Mouse (Mus musculus): ENCODE data around the gene Rps6kb1. TPM values are rescaled to one million over a fixed set of nuclear protein-coding genes. Genes with fewer than 3 reads are reported as not detected.

Rps6kb1 gene
- total and polyA plus RNA-seq, 3 experiments: 45.2 to 110 (median 76.9) TPM

- TF ChIP-seq ZMIZ1 (IDR thresholded peaks at IDR 0.05; ENCODE audit: low read depth, low read length) (peak; percentile 33; the same call in 1 of the 2 replicates), HCFC1 (IDR thresholded peaks at IDR 0.05; ENCODE audit: low read depth, low read length) (no peak), TCF12 (IDR thresholded peaks at IDR 0.05; ENCODE audit: low read depth, low read length) (no peak), RCOR1 (conservative IDR thresholded peaks at IDR 0.05; ENCODE audit: low read depth, low read length) (no peak), ZKSCAN1 (IDR thresholded peaks at IDR 0.05; ENCODE audit: borderline replicate concordance, low read depth, low read length) (no peak), SMC3 (IDR thresholded peaks at IDR 0.05; ENCODE audit: low read depth, low read length) (no peak), MAZ (IDR thresholded peaks at IDR 0.05; ENCODE audit: low read depth, low read length) (0 out of 2 replicates have a peak, but pooled peaks have one; percentile 13), JUN (IDR thresholded peaks at IDR 0.05; ENCODE audit: insufficient read depth, low read depth, low read length) (no peak; the same call in 1 of the 2 replicates), POLR2A (IDR thresholded peaks at IDR 0.05; ENCODE audit: low read depth, low read length) (no peak), CHD1 (IDR thresholded peaks at IDR 0.05; ENCODE audit: low read depth, low read length) (peak; percentile 94; the same call in 1 of the 2 replicates), EP300 (IDR thresholded peaks at IDR 0.05; ENCODE audit: low read length) (no peak), NELFE (IDR thresholded peaks at IDR 0.05; ENCODE audit: low read depth, low read length) (no peak), MEF2A (IDR thresholded peaks at IDR 0.05; ENCODE audit: borderline replicate concordance, low read depth, low read length) (no peak), USF1 (IDR thresholded peaks at IDR 0.05; ENCODE audit: low read depth, low read length) (no peak), NRF1 (IDR thresholded peaks at IDR 0.05; ENCODE audit: low read depth, low read length) (no peak), BHLHE40 (IDR thresholded peaks at IDR 0.05; ENCODE audit: low read depth, low read length) (no peak), RAD21 (IDR thresholded peaks at IDR 0.05; ENCODE audit: low read depth, low read length) (no peak), POLR2AphosphoS2 (IDR thresholded peaks at IDR 0.05; ENCODE audit: low read depth, low read length) (peak; percentile 4; the same call in 1 of the 2 replicates), UBTF (IDR thresholded peaks at IDR 0.05; ENCODE audit: low read depth, low read length) (no peak), CTCF (conservative IDR thresholded peaks at IDR 0.05 in 1 of 2, IDR thresholded peaks at IDR 0.05 in 1 of 2; ENCODE audit: low read depth in 2 of 2, low read length in 2 of 2) (no peak), E2F4 (IDR thresholded peaks at IDR 0.05; ENCODE audit: insufficient replicate concordance, low read depth, low read length) (no peak)
Measured at GRCm38 (mm10) chr11:86583313-86583825, 38.8 kb upstream of the Rps6kb1 start (continued).

- Histone ChIP-seq H3K79me2 (replicated peaks; ENCODE audit: control insufficient read depth, extremely low read depth, insufficient read depth, poor library complexity, severe bottlenecking) (peaks cover 25% of the 10 kb centered on the region), H3K4me2 (ENCODE audit: insufficient read depth, low read depth, poor library complexity, severe bottlenecking) (peak overlapping the region; percentile 86), H3K36me3 (replicated peaks in 1 of 2; ENCODE audit: control insufficient read depth in 1 of 2, insufficient read depth in 1 of 2, low read length in 1 of 2) (peaks cover 3 to 10% of the 10 kb centered on the region in 2 experiments), H3K9ac (ENCODE audit: insufficient read depth, low read depth) (peak overlapping the region; percentile 99), H3K27ac (ENCODE audit: insufficient read depth, low read depth) (peak overlapping the region; percentile 93), H3K9me3 (replicated peaks; ENCODE audit: low read length) (no peaks in the 10 kb centered on the region), H3K4me1 (ENCODE audit: control insufficient read depth in 1 of 2, insufficient read depth in 2 of 2) (peaks cover 14 to 56% of the 10 kb centered on the region in 2 experiments), H3K4me3 (replicated peaks in 1 of 3; ENCODE audit: low read depth in 2 of 3, low read length in 2 of 3, poor library complexity in 1 of 3) (peak overlapping the region; percentile 15 to 81 (median 76)), H3K27me3 (replicated peaks) (no peaks in the 10 kb centered on the region)
- in situ Hi-C loops (cut with MboI; ENCODE audit: low pct_ligation_motif_present, low pct_unique_long_range_greater_than_20kb, low sequenced_read_pairs): loop anchor here (5.0 kb wide), 1 partner anchor 40 kb away; no protein-coding TSS in a partner anchor
- no peak for DNase-seq (ENCODE audit: extremely low read depth)
- dilution Hi-C loops (cut with MboI; ENCODE audit: extremely low pct_ligation_motif_present, extremely low pct_unique_long_range_greater_than_20kb, low sequenced_read_pairs): no loop called here
- TF ChIP-seq ZMIZ1 (IDR thresholded peaks at IDR 0.05; ENCODE audit: low read depth, low read length) (no peak; the same call in 1 of the 2 replicates), POLR2AphosphoS2 (IDR thresholded peaks at IDR 0.05; ENCODE audit: low read depth, low read length) (peak; percentile 82), JUN (IDR thresholded peaks at IDR 0.05; ENCODE audit: insufficient read depth, low read depth, low read length) (no peak; the same call in 1 of the 2 replicates), PAX5 (IDR thresholded peaks at IDR 0.05; ENCODE audit: low read length) (no peak), NELFE (IDR thresholded peaks at IDR 0.05; ENCODE audit: low read depth, low read length) (no peak), KAT2A (IDR thresholded peaks at IDR 0.05; ENCODE audit: insufficient replicate concordance, low read length) (0 out of 2 replicates have a peak, but pooled peaks have one; percentile 8), CTCF (conservative IDR thresholded peaks at IDR 0.05 in 1 of 2, IDR thresholded peaks at IDR 0.05 in 1 of 2; ENCODE audit: low read depth in 2 of 2, low read length in 2 of 2) (no peak), ELF1 (IDR thresholded peaks at IDR 0.05; ENCODE audit: low read depth, low read length) (no peak), RCOR1 (conservative IDR thresholded peaks at IDR 0.05; ENCODE audit: low read depth, low read length) (no peak), RAD21 (IDR thresholded peaks at IDR 0.05; ENCODE audit: low read depth, low read length) (no peak), CHD1 (IDR thresholded peaks at IDR 0.05; ENCODE audit: low read depth, low read length) (no peak), POLR2A (IDR thresholded peaks at IDR 0.05; ENCODE audit: low read depth, low read length) (peak; percentile 60), TCF12 (IDR thresholded peaks at IDR 0.05; ENCODE audit: low read depth, low read length) (no peak; the same call in 1 of the 2 replicates), ZKSCAN1 (IDR thresholded peaks at IDR 0.05; ENCODE audit: borderline replicate concordance, low read depth, low read length) (no peak), JUND (conservative IDR thresholded peaks at IDR 0.05; ENCODE audit: low read depth, low read length) (peak; percentile 84), MEF2A (IDR thresholded peaks at IDR 0.05; ENCODE audit: borderline replicate concordance, low read depth, low read length) (peak; percentile 97), EP300 (IDR thresholded peaks at IDR 0.05; ENCODE audit: low read length) (no peak), MAFK (IDR thresholded peaks at IDR 0.05; ENCODE audit: insufficient replicate concordance, low read length) (no peak), NRF1 (IDR thresholded peaks at IDR 0.05; ENCODE audit: low read depth, low read length) (no peak), USF2 (conservative IDR thresholded peaks at IDR 0.05; ENCODE audit: low read depth, low read length) (peak; percentile 32; the same call in 1 of the 2 replicates), ZNF384 (IDR thresholded peaks at IDR 0.05; ENCODE audit: low read depth, low read length) (no peak), TBP (conservative IDR thresholded peaks at IDR 0.05; ENCODE audit: low read depth, low read length) (no peak), MXI1 (IDR thresholded peaks at IDR 0.05; ENCODE audit: low read depth, low read length) (no peak), SIN3A (IDR thresholded peaks at IDR 0.05; ENCODE audit: low read length) (no peak; the same call in 1 of the 2 replicates), MYC (IDR thresholded peaks at IDR 0.05; ENCODE audit: low read depth, low read length) (no peak)
Measured at GRCm38 (mm10) chr11:86582543-86583260, 38.1 kb upstream of the Rps6kb1 start.
